Mouse (Mus musculus) right cerebral cortex, postnatal 36 days (tissue): Measurements from ENCODE around the gene Ptprm.

Experiments used
- DNase-seq, 2 experiments: peaks; one replicate each; pipeline ENCODE4 v3.0.0; 2022; ENCODE audit warnings: low spot score in 2 of 2, mixed read lengths in 1 of 2

The Ptprm gene

DNA sequence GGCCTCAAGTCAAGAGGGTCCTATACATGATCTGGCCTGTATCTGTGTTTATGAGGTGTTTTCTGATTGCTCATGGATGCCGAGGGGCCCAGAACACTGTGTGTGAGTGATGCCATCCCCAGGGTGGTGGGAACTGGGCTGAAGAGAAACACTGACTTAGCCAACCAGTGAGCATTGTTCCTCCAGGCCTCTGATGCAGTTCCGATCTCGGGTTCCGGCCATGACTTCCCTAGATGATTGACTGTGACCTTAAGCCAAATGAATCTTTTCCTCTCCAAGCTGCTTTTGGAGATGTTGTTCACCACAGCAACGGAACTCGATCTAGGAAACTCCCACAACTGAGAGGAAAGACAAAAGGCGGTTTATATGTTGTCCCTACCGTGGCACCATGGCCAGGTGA is 9.1 kb downstream of the Ptprm start:
- DNase-seq, result no peak

DNA sequence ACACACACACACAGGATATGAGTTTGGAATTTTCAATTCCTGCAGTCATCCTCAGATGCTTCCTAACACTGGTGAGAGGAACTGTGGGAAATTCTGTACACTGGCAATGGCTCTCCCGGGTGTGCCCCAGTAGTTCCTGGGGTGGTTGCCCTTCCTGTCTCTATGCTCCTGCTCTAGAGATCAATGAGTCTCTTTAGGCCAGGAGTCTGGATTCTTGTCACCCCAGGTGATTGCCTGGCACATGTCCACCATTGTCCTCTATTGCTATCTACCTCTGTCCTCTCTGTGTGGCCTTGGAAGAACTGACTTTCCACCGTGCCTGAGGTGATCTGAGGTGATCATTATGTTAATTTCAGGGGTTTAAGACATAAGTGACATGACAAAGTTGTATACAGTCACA is 10.8 kb downstream of the Ptprm start:
- no peak for DNase-seq

DNA sequence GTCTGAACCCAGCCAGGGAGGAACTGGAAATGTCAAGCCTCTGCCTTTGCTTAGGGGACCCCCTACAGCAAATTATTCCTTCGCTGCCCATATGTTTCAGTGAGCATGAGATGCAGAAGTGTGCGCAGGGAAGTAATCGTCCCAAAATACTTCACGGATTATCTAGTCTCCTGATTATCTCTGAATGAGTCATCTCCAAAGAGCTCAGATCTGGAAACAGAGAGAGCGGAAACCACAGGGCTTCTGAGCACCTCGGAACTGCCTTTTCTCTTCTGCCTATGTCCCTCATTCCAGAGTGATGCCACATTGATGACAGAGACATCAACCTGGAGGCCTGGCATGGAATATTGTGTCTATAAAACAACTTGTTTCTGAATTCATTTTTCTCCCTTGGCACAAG is 11.3 kb downstream of the Ptprm start:
- no peak for DNase-seq

DNA sequence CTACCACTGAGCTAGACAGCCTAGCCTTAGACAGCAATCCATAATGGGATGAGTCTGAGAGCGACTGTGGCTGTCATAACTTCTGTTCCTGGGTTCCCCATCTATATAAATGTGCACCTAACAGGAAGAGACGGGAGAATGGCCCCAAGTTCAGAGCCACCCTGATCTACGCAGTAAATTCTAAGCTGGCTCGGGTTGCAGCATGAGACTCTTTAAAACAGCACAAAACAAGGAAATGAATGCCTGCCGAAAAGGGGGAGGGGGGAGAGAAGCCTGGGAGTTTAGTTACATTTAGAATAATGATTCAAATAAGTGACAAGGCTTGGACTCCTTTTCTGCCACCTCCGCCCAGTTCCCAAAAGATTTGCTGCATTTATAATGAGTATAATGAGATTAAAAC is 13.9 kb downstream of the Ptprm start:
- DNase-seq, result no peak

DNA sequence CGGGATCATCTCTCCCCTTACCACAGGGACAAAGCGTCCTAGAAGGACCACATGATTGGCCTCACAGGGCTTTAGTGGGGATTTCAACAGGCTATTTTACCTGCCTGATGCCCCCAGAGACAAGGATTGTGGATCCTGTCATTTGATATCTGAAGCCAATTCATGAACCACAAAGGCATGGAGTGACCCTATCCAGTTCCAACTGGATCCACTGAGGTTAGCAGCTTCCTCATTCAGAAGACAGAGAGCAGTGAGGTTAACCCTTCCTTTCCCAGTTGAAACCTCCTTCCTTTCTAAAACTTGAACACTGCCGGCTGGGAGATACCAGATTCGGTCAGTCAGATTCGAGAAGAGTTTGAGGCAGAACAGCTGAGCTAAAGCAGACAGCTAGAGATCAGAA is 14.7 kb downstream of the Ptprm start:
- DNase-seq, result no peak

DNA sequence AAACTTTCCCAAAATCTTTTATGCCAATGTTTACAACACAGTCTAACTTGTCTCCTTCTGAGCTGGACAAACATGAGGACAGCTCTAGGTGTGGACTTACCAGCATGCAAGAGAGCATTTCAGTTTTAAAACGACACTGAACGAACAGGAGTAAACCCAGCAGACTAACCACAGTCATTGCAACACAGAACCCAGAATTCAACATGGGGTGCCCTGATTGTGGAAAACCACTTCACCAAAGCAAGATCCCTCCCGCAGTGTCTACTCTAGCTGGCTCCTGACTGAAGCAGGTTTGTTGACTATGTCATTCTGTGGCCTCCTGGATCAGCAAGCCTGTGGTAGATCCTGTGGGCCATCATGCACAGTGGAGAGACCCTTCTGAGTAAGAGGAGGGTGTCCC is 19.9 kb downstream of the Ptprm start:
- no peak for DNase-seq

DNA sequence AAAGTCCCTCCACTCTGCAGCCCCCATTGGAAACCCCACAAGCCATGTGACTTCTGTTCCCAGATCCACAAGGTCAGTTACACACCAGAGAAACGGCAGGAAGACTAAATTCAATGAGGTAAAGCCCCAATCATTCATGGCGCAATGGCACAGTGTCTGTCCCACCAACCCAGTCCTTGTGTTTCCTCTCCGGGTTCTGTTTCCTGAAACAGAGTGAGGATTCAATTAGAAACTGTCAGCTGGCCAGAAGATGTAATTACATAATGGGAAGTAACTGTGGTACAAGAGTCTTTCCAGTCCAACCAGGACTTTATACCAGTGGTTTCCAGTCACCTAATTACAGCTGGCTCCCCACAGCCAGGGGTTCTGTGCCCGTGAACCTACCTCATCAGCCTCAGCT is 24.8 kb downstream of the Ptprm start:
- DNase-seq, result no peak

DNA sequence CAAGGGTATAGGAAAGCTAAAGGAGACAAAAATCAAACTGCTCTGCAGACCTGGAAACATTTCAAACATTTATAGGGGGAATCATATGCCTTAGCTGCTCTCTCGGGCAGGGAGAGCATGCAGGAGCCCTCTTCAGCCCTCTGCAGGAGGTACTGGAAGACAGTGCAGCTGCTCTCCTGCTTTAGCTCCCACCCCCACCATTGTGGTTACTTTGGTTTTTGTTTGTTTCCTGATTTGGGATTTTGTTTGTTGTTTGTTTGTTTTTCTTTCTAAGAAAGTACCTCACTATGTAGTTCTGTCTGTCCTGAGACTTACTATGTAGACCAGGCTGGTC is 29.8 kb downstream of the Ptprm start:
- DNase-seq, result no peak

DNA sequence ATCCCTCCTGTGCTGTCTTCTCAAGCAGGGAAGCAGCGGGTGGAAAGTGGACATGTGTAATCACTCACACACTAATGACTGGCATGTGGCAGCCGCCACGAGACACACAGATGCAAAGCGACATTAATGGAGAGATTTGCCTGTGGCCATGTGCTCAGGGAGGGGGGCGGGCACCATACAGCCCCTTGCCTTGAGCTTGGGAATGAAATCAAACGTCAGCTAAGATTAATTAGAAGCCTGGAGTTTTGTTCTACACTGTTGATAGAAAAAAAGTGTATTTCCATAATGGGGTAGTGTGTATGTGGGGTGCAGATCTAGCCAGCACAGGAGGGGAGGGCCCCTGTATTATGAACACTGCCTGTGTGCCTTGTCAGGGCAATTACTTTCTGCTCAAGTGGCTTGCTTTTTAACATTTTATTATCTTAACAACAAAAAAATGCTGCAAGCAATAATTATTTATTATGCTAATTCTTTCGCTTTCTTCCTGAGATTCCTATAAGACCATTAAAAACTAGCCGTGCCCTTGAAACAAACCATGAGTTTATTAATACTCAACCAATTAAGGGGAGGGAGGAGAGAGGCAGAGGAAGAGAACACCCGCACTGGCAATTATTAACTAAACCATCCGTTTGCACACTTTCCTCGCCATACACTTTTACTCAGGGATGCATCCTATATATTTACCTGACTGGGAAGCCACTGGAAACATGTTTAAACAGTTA is 30.3 kb downstream of the Ptprm start:
- no peak for DNase-seq

DNA sequence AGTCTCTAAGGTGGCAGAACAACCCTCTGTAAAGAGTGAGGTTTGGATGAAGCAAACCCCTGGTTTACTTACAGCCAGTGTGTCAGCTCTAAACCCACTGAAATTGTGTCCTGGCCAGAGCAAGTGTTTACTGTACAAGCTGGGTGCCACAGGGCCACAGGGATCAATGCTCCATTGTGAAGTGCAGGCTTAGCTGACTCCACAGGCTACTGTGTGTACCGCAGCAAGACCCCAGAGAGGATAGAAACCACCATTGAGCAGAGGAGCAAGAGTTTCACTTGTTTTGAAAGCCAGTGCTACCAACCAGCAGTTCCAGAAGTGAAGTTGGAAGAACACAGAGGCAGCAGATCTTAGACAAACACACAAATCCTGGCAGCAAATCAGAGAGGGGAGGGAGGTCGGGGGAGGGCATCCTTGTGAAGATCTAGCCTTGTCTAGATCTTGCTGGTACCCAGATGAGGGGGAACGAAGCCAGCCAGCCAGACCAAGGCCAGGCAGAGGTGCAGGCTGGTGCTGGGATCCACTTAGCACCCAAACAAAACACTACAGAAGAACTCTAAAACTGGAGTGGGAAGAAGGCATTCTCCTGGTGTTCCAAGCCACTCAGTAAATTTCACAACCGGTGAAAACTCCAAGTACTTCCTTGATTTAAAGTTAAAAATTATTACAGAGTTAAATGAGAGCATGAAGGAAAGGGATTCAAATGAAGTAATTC is 39.6 kb downstream of the Ptprm start:
- DNase-seq, result no peak

DNA sequence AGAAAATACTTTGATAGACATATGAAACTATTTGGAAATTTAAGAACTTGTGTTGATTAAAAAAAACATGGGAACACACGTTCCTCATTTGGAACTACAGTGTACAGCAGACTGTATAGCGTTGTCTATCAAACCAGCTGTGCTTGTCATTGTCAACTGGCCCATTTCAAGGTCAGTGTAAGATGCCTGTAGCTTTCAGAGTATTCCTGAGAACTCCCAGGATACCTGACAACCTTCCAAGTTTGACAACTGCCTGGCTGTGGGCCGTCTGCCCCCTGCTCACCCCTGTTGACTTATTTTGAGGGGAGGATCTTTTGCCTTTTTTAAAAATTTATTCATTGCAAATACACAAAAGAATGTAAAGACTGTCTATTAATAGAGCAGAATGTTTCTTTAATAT is 45.8 kb downstream of the Ptprm start:
- no peak for DNase-seq

DNA sequence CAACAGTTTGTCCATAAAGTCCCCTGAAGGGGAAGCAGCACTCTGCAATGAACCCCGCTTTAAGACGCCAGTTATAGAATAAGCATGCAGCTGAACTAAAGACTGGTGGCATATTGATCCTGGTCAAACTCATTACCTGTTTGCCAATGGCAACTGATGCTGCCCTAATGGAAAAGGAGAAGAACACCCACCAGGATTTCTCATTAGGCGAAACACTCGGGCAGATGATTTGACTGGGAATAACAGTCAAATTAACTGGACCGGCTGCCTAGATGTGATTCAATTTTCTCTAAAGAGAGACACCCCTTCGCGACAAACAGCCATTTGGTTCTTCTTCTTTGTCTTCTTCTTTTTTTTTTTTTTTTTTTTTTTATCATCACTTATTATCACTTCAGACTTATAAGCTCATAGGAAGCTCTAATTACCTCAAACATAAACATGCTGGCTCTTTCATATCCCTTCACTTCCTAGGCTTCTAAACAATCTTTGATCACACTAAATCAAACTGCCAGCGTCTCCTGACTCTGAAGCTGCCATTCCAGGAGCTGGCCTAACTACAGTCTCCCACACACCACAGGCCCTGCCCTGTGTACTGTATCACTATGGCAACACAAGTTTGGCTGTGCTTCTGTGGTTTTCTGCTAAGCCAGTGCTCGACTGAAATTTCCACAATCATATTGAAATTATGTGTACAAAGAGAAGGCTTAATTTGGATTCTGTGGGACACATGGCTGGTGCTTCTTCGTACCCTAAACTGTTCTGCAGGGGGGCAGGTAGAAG is 48.0 kb downstream of the Ptprm start:
- DNase-seq, result no peak

DNA sequence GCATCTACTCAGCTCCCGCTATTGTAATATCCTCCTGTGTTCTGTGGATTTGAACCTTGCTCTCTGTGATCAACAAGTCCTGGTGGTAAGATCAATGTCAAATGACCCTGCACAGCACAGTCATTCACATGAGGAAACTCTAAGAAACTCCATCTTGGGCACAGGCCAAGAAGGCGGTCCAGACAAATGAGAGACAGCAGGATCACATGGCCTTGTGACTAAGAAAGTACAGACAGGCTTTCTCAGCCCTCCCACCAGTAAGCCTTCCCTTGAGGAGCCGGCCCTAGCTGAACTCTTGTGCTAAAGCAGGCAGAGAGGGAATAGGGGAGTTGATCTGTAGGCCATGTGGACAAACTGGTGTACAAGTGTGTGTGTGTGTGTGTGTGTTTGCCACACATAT is 49.4 kb downstream of the Ptprm start:
- DNase-seq, result no peak

DNA sequence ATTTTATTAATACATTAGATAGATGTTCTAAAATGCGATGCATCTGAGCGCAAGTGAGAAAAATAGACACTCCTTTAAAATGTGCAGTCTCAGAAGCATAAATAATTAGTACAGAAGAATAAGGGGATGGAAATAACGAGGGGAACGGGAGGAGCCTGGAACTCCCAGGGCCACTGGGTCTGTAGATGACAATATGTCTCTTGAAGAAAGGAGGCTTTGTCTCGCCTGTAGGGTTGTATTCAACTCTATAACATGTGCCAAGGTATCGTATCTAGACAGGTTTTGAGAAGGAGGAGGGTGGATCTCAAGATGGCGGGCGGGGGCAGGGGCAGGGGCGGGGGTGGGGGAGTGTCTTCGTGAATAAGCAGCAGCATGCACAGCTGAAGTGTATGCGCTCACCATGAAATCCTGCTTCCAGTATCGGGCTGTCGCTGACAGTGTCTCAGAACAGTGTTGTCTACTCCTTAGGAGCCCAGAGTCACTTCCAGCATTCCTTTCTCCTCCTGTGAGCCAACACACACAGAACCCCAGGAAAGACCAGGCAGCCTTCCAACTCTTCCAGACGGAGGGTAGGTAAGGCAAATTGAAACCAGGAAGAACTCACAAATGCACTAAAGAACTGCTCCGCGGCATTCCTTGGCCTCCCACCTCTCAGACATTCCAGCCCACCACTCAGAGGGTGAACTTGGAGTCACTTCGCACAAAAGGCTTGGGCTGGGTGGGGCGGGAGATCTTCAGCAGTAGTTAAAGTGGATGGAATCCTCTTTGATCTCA is 50.7 kb downstream of the Ptprm start:
- no peak for DNase-seq

DNA sequence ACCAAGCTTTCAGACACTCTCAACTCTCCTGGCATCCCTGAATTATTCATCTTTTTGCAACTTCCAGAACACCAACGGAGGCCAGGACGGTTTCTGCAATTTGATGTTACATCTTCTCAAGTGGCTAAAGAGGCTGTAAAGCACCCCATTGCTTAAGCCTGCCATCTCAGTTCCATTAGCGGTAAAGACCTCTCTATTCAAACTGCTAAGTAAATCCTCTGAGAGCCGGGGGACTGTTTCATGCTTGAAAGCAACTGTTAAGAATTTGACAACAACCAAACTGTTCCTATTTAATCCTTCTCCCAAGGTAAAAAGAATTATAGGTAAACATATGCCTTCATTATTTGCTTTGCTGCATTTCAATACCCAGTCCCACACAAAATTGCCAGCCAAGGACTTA is 51.7 kb downstream of the Ptprm start:
- no peak for DNase-seq

DNA sequence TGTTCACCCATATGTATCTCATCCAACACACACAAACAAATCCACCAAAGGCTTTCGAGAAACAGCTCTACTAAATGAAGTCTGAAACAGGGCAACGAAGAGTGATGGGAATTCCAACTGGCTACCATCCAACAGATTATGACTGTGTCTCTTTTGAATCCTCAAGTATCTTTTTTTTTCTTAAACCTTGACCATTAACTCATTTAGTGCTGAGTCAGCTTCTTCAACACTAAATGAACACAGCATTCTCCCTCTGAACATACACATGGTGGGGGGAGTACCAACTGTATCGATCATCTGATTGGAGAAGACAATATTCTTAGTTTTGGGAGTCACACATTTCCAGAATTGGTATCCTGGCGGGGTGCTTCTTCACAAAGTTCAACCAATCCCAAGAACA is 52.2 kb downstream of the Ptprm start:
- no peak for DNase-seq

DNA sequence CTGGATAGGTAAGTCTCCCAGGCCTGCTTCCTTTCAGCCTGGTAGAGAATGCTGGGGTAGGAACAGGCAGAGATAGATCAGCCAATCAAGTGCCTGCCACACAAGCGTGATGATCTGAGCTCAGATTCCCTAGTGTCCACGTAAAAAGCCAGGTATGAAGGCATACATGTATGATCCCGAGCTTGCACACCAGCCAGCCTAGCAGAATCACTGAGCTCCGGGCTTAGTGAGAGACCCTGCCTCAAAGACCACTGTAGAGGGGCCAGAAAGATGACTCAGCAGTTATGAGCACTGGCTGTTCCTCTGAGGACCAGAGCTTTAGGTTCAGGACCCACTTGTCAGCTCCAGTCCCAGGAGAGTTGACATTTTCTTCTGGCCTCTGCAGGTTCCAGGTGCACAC is 52.9 kb downstream of the Ptprm start:
- DNase-seq, result no peak

DNA sequence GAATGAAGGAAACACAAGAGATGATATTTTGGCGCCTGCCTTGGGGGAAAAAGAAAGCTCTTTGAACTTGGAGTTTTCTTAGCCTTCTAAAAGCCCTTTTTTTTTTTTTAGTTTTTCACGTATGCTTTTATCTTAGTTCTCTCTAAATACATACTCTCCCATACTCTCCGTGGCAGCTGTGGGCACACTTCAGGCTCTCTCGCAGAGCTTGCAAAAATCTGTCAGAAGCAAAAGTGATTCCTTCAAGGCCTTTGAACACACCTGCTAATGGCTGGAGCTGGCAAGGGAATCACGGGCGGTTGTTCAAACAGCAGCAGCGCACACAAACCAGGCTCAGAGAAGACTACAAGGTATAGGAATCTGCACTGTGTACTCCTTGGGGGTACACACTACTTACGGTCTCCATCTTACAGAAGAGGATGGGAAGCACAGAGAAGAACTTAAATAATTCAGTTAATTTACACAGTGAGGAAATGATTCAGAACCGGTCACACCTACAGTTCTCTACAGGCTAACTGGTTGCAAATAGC is 55.9 kb downstream of the Ptprm start:
- no peak for DNase-seq

DNA sequence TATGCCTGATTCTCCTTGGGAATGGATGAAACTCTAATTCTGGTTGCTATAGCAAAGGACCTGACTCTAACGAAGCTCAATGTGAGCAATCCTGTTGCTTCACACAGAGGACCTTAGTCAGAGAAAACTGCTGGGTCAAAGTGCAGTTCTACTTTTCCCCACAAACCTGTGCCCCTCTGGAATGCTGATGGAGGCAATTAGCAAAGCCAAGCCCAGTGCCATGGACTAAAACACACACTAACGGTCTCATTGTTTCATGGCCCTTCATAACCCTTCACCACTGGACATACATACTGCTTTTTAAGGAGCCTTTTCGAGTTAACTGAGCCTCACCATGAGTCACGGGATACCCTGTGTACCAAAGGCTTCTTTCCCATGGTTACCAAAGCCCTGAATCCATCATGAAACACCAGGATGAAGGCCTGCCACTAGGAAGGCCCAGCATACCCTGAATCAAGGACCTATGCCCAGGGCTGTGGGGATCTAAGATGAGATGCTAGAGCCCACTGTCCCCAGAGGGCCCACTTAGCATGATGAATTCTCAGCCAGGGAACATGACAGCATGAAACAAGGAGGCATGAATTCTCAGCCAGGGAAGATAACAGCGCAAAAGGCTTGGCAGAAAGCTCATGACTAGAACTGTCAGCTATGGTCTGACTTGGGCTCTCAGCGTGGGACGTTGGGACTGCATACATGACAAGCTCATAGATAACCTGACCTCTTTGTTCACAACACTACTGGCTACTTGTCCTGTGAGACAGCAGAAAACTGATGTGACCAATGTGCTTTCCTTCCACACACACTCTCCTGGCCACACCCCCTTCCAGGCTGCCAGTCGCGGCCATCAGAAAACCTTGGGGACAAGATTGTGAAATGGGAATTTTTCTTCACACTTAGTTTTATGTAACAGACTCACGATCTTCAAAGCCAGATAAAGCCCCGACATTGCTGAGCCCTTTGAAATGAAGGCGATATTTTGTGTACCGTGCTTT is 57.4 kb downstream of the Ptprm start:
- DNase-seq, result no peak

DNA sequence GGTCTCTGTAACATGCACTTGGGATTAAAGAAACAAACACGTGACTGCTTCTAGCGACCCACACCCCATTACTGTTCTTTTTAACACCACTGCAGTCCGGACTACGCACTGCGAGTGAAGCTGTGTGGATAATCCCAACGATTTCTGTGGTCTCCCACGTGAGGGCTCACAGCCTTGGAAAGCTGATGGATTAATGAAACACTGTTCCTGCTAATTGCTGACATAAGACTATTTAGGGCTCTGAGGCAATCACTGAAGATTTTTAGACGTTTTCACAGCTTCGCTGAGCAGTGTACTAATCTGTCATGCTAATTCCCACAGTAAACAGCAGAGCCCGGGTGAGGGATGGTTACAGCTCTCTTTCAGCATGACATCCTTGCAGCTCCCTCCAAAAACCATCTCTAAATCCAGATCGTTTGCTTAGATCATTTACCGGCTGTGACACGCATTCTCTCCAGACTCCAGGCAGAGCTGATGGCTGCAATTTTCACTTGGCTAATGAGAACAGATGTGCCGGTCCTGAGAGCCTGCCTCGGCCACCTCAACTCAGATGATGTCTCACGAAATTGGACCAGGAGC is 63.5 kb downstream of the Ptprm start:
- DNase-seq, result no peak
